Mouse (Mus musculus): ENCODE measurements at regions not wholly inside any gene's neighbourhood (a gene's known extent, or its start where the extent isn't known, plus 50 kb on each side); places are given as distances from the start of the nearest gene placed in this dataset.

DNA sequence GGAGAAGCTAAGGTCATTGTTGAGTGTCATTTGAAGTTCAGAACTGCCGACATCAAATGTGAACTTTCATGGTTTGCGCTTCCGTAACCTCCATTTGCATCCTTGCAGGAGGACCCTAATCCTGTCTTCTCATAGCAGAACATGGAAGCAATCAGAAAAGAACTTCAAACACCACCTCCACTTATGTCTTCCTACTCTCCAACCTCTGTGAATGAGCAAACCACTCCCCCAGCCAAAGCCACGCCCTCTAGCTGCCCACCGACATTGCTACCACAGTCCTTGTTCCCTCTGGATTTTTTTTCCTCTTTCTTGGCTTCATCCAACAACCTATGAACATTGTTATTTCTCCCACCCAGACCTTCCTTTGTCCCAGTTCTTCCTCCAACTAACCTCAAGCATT lies 149.9 kb downstream of the Kdr start:
- no peak for TF ChIP-seq POLR2A (IDR thresholded peaks at IDR 0.05; ENCODE audit: borderline replicate concordance, extremely low read depth, insufficient read depth, insufficient read length, poor library complexity, severe bottlenecking)
- no peak for TF ChIP-seq CTCF (IDR thresholded peaks at IDR 0.05; ENCODE audit: borderline replicate concordance, extremely low read depth, insufficient read depth, insufficient read length)

Data from brain, embryonic 14.5 days (tissue).